Mouse (Mus musculus) gastrocnemius, postnatal 14 days (tissue): ENCODE results near the gene Olfr1033. TPM values are rescaled to one million over a fixed set of nuclear protein-coding genes. Genes with fewer than 3 reads are reported as not detected.
"Not testable (repeated sequence)": the region's sequence is repeated elsewhere in the genome, so short reads cannot be mapped to it uniquely, and the experiment has no call there.

Source experiments
- DNase-seq: peaks from one replicate; pipeline ENCODE4 v3.0.0; 2021; ENCODE audit warnings: mixed read lengths
- intact Hi-C: fragments of 180-260 bp; cut with DNase I; formaldehyde crosslinking; loops from one replicate; pipeline ENCODE4 v1.15.1; 2025; ENCODE audit warnings: low total_unique reads
- long read RNA-seq, 2 experiments: library from polyadenylated mRNA; stranded (forward); transcript quantifications; one replicate each; pipeline ENCODE4 v2.0.0; 2021
- total RNA-seq, 2 experiments: library from RNA; stranded (reverse); gene quantifications; 2 replicates each; pipeline ENCODE4 v1.2.3; 2021

Olfr1033 gene
- under 1 TPM in 1 of 2 experiments, not detected in 1; 0.64 TPM for total RNA-seq
- long read RNA-seq, experiment 1: 0 reads
- long read RNA-seq, experiment 2: 0 reads

DNA sequence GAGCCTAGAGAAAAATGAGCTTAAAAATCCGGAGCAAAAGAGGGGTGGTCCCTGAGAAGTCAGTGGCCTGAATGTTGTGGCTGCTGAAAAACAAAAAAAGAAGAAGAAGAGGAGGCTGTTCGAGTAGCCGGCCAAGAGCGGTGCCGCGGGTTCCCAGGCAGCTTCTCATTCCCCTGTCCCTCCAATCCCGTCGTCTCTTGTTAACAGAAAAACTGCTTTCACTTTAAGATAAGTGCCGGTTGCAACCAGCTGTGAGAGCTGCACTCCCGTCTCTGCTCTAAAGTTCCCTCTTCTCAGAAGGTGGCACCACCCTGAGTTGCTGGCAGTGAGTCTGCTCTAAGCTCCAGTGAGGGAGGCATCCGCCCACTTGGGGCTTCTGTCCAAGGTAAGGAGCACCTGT, at the start of gene Olfr1033:
TSS of gene Olfr1033 (plus strand) at position 228 of the 400 bp plus-strand sequence.
- intact Hi-C loops, DNase-seq: not testable (repeated sequence)

DNA sequence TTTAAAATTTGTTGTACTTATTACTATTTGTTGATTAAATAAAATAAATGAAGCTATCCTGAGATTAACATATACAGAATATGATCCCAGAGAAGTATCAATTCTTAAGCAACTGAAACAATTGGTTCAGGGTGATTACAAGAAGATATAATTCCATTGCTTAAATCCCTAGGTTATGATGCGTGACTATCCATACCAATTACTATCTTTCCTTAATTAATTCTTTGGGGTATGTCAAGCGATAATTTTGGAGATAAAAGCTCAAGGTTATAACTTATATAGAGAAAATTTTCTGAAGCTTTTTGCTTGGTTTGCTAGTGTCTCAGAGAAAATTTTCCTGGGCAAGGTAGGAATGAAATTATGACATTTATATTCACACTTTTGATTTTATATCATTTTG, 46.8 kb upstream of the Olfr1033 start, which contains the start of gene Olfr1029:
TSS of gene Olfr1029 (plus strand) at position 301 of the 400 bp plus-strand sequence.
- no peak for DNase-seq
- intact Hi-C loops: no loop called here

DNA sequence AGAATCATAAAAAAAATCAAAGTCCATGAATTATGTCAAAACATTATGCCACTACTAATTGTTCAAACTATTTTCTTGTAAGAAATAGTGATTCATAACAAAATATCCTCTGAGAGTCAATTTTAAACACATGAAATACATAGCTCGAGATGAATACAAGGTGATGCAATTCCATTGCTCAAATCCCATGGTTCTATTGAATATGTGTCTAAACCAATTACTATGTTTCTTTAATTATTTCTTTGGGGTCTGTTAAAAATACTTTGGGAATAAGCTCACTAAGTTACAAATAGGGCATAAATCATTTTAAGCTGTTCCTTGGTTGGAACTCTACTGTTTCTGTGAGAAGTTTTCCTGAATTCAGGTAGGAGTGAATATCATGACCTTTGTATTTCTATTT, 41.5 kb upstream of the Olfr1033 start, which contains the start of gene Olfr1030:
TSS of gene Olfr1030 (plus strand) at position 301 of the 400 bp plus-strand sequence.
- intact Hi-C loops: no loop called here
- no peak for DNase-seq

DNA sequence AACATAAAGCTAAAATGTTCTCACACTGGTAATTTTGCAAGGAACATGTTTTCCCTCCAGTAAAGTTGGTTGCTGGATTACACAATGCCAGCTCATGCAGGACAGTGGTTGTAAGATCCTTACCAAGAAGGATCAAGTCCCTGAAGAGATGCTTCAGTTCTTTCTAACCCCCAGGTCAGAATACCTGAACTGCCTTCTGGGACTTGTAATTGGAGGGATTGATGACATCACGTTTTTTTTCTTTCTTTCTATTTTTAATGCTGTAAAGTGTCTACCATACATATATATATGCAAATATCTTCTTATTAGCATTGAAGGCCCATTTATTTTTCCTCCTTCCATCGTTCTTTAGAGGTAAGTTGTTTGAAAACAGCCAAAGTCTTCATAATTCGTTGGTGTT, 30.4 kb upstream of the Olfr1033 start, which contains the start of gene Olfr1031:
TSS of gene Olfr1031 (plus strand) at position 301 of the 400 bp plus-strand sequence.
- DNase-seq: no peak
- intact Hi-C loops: no loop called here

DNA sequence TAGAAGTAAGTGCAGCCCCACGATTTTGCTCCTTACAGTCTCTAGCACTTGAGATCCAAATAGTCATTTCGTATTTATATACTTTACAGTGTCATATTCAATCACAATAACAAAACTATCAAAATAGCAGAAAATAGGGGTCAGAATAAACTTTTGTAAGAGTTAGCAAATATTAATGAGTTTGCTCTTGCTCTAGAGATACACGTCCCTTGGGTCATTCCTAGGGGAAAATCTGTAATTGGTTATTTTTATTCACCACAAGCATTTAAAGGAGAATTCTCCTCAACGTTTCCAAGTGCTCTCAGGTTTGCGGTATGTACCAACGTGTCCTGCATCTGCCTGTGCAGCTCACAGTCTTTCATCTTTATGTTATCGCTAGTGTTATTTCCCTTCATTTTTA, 15.2 kb upstream of the Olfr1033 start, which contains the start of gene Olfr1032:
TSS of gene Olfr1032 (plus strand) at position 301 of the 400 bp plus-strand sequence.
- DNase-seq: no peak
- intact Hi-C loops: no loop called here

DNA sequence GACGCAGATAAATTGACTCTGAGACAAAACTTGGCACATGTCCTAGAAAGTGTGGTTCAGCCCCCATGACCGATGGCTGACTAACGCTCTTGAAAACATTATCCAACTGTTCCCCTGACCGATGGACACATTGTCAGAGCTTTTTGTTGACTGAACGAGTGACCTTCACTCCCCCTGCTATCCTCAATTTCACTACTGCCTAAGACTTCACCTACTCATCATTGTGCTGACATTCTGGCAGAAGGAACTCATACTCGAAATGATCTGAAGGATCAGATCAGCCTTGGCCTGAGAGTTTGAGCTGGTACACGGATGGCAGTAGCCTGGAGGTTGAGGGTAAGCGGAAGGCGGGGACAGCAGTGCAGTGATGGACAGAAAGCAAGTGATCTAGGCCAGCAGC, 1.1 kb downstream of the Olfr1033 start:
- intact Hi-C loops, DNase-seq: not testable (repeated sequence)

DNA sequence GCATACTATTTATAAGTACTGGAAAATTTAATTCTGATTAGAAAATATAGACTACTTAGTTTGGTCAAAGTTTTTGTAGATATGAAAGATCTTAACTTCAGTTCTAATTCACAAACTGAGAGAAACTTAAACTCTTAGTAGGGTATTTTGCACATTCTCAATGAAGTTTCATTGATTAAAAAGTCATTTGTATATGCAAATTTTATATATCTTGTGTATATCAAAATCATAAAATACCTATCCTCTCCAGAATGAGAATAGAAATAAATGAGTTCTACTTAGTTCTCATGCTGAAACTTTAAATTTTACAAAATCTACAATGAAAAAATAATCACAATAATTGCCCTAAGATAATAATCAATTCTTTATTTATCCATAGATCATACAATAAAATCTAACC, 25.1 kb downstream of the Olfr1033 start, which contains the start of gene Olfr1034:
TSS of gene Olfr1034 (plus strand) at position 301 of the 400 bp plus-strand sequence.
- intact Hi-C loops: no loop called here
- no peak for DNase-seq

DNA sequence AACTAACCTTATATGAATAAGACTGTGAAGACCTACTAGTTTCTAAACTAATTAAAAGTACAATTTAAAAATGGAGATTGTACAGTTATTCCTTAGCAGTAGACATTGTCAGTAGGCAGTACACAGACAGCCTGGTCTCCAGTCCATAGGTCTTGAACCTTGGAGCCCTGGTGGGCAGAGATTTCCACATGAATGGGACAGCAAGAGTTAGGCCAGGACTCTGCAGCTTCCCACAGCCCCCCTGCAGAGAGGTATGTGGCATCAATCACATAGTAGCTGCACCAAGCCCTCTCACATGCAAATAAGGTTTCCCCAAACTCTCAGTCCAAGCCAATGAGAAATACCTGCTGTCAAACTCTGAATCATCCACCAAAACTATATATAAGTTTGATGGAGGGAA, 30.3 kb downstream of the Olfr1033 start:
- DNase-seq, intact Hi-C loops: not testable (repeated sequence)

DNA sequence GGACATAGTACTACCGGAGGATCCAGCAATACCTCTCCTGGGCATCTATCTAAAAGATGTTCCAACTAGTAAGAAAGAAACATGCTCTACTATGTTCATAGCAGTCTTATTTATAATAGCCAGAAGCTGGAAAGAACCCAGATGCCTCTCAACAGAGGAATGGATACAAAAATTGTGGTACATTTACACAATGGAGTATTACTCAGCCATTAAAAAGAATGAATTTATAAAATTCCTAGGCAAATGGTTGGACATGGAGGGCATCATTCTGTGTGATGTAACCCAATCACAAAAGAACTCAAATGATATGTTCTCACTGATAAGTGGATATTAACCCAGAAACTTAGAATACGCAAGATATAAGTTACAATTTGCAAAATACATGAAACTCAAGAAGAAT, 43.3 kb downstream of the Olfr1033 start:
- DNase-seq, intact Hi-C loops: not testable (repeated sequence)

DNA sequence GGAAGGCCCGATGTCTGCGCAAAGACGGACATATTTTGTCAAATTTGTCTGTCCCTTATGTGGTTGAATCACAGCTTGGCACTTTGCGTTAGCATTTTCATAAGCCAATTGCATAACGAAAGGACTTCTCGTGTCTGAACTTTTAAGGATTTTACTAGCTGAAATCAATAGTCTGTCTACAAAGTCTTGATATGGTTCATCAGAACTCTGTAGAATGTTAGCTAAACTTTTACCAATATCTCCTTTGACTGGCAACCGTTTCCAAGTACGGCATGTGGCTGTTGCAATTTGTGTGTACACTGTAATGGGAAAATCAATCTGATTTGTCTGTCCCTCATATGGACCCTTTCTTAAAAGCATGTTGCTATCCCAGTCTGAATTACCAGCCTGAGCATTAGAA, 49.8 kb downstream of the Olfr1033 start:
- intact Hi-C loops: no loop called here
- no peak for DNase-seq

DNA sequence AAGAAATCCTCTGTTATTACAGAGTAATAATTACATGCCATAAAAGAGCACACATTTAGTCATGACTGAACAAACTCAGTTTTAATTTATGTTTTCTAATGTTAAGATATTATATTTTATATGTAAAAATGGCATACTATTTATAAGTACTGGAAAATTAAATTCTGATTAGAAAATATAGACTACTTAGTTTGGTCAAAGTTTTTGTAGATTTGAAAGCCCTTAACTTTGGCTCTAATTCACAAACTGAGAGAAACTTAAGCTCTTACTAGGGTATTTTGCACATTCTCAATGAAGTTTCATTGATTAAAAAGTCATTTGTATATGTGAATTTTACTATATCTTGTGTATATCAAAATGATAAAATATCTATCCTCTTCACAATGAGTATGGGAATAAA, 53.3 kb downstream of the Olfr1033 start, which contains the start of gene Olfr1036:
TSS of gene Olfr1036 (plus strand) at position 301 of the 400 bp plus-strand sequence.
- intact Hi-C loops, DNase-seq: not testable (repeated sequence)

DNA sequence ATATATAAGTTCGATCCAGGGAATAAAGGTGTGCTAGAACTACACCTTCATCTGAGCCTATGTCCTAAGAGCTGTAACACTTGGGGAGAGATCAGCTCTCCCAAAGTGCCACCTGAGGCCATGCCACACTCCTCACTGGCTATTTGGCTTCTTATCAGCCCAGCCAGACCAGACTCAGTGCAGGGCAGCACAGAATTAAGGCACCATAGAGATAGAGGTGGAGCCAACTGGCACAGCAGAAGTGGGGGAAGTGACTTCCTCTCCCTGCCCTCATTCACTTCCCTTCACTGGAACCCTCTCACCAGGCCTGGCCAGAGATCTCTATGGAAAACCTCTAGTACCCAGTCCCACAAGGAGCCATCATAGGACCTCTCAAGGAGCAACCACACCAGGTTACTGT, 60.0 kb downstream of the Olfr1033 start:
- intact Hi-C loops, DNase-seq: not testable (repeated sequence)

DNA sequence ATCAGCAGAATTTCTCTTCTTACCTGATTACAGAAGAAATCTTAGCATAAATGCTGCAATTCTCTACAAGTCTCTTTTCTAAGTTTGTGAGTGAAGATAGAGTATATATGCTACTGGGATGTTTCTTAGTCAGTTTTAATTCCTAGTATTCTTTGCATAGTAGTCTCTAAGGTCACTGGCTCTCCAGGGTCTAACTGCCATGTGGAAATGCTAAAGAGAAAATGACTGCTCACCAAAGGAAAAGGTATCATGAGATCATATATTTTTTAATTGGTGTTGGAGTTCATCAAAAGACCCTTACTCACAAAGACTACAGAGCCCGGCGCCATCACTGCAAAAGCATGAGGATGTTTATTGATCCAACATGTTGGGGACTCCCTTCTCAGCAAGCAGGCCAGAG, 66.9 kb downstream of the Olfr1033 start, which contains the start of gene Olfr1037:
TSS of gene Olfr1037 (minus strand) at position 101 of the 400 bp plus-strand sequence.
- intact Hi-C loops: no loop called here
- no peak for DNase-seq

Other genes with a start within 250 kb of the Olfr1033 start
- gene Olfr1014, start 247.9 kb upstream of the Olfr1033 start, total RNA-seq: not detected
- gene Olfr1015, start 238.6 kb upstream of the Olfr1033 start, total RNA-seq: not detected
- not detected for gene Olfr1016, start 218.1 kb upstream of the Olfr1033 start, total RNA-seq
- gene Olfr1018, start 202.2 kb upstream of the Olfr1033 start, total RNA-seq: not detected
- gene Olfr1019, start 175.2 kb upstream of the Olfr1033 start, total RNA-seq: not detected
- not detected for gene Olfr1020, start 173.6 kb upstream of the Olfr1033 start, total RNA-seq
- not detected for gene Olfr1022, start 152.0 kb upstream of the Olfr1033 start, total RNA-seq
- gene Olfr1023, start 135.0 kb upstream of the Olfr1033 start, total RNA-seq: not detected
- not detected for gene Olfr1024, start 115.6 kb upstream of the Olfr1033 start, total RNA-seq
- gene Olfr1025-ps1, start 105.4 kb upstream of the Olfr1033 start, total RNA-seq: not detected
- gene Olfr1026, start 99.1 kb upstream of the Olfr1033 start, total RNA-seq: not detected
- not detected for gene Olfr1028, start 70.2 kb upstream of the Olfr1033 start, total RNA-seq
- not detected for gene Olfr1029, start 46.7 kb upstream of the Olfr1033 start, total RNA-seq
- gene Olfr1030, start 41.4 kb upstream of the Olfr1033 start, total RNA-seq: not detected
- gene Olfr1031, start 30.3 kb upstream of the Olfr1033 start, total RNA-seq: not detected
- gene Olfr1032, start 15.1 kb upstream of the Olfr1033 start, total RNA-seq: not detected
- not detected for gene Olfr1034, start 25.2 kb downstream of the Olfr1033 start, total RNA-seq
- not detected for gene Olfr1036, start 53.4 kb downstream of the Olfr1033 start, total RNA-seq
- gene Olfr1037, start 66.8 kb downstream of the Olfr1033 start, total RNA-seq: not detected
- not detected for gene Olfr1039, start 115.3 kb downstream of the Olfr1033 start, total RNA-seq
- gene Olfr1040, start 126.1 kb downstream of the Olfr1033 start, total RNA-seq: not detected
- not detected for gene Olfr1042, start 141.2 kb downstream of the Olfr1033 start, total RNA-seq
- gene Olfr1043, start 146.9 kb downstream of the Olfr1033 start, total RNA-seq: not detected
- gene Olfr1044, start 157.2 kb downstream of the Olfr1033 start, total RNA-seq: not detected
- gene Olfr52, start 165.1 kb downstream of the Olfr1033 start, total RNA-seq: not detected
- gene Olfr1045, start 182.4 kb downstream of the Olfr1033 start, total RNA-seq: not detected
- gene Olfr1046, start 198.7 kb downstream of the Olfr1033 start, total RNA-seq: not detected
- gene Olfr1047, start 210.8 kb downstream of the Olfr1033 start, total RNA-seq: not detected
- not detected for gene Olfr1048, start 219.7 kb downstream of the Olfr1033 start, total RNA-seq
- gene Olfr1049, start 237.7 kb downstream of the Olfr1033 start, total RNA-seq: not detected